Mouse (Mus musculus) myocyte (in vitro differentiated cells): Measurements from ENCODE around the gene Rbfox1.

ENCODE experiments used
- E2F4 ChIP-seq: IDR thresholded peaks from one replicate; pipeline ENCODE4 v1.6.1; 2011; ENCODE audit warnings: mild to moderate bottlenecking, control low read depth, moderate library complexity; ENCODE audit not compliant: insufficient read depth
- MAX ChIP-seq: IDR thresholded peaks from one replicate; pipeline ENCODE4 v1.6.1; 2011; ENCODE audit warnings: low read depth, mild to moderate bottlenecking, control low read depth
- MYOD1 ChIP-seq, 3 experiments: IDR thresholded peaks; one replicate each; pipeline ENCODE4 v1.6.1; 2011; ENCODE audit warnings: control low read depth in 2 of 3, low read depth in 2 of 3, mild to moderate bottlenecking in 2 of 3, moderate library complexity in 1 of 3; ENCODE audit not compliant: insufficient read length in 2 of 3, control insufficient read depth in 1 of 3
- MYOG ChIP-seq, 3 experiments: IDR thresholded peaks; one replicate each; pipeline ENCODE4 v1.6.1; 2011; ENCODE audit warnings: control low read depth in 2 of 3, low read depth in 2 of 3, mild to moderate bottlenecking in 2 of 3; ENCODE audit not compliant: insufficient read length in 2 of 3, control insufficient read depth in 1 of 3, insufficient read depth in 1 of 3
- POLR2A ChIP-seq: IDR thresholded peaks from one replicate; pipeline ENCODE4 v1.6.1; 2011; ENCODE audit warnings: low read depth, mild to moderate bottlenecking, control low read depth, moderate library complexity; ENCODE audit not compliant: insufficient read length
- POLR2AphosphoS2 ChIP-seq: IDR thresholded peaks from one replicate; pipeline ENCODE4 v1.6.1; 2011; ENCODE audit warnings: low read depth, control low read depth; ENCODE audit not compliant: insufficient read length
- TCF12 ChIP-seq: IDR thresholded peaks from one replicate; pipeline ENCODE4 v1.6.1; 2011; ENCODE audit warnings: mild to moderate bottlenecking, control low read depth; ENCODE audit not compliant: poor library complexity, insufficient read depth, severe bottlenecking
- USF1 ChIP-seq: IDR thresholded peaks from one replicate; pipeline ENCODE4 v1.6.1; 2011; ENCODE audit warnings: low read depth, mild to moderate bottlenecking, control low read depth, moderate library complexity

GRCm38 (mm10) chr16:6616526-6616925 lies 731.4 kb downstream of the Rbfox1 start:
- TF ChIP-seq MYOD1 (IDR thresholded peaks at IDR 0.05; ENCODE audit: control insufficient read depth in 1 of 3, insufficient read length in 2 of 3, low read depth in 2 of 3) = no peak
- no peak for TF ChIP-seq MYOG (IDR thresholded peaks at IDR 0.05; ENCODE audit: control insufficient read depth in 1 of 3, insufficient read depth in 1 of 3, insufficient read length in 2 of 3, low read depth in 2 of 3)
- TF ChIP-seq POLR2A = no peak
- TF ChIP-seq USF1 = no peak
- TF ChIP-seq MAX = no peak
- TF ChIP-seq TCF12 = no peak
- no peak for TF ChIP-seq POLR2AphosphoS2
- no peak for TF ChIP-seq E2F4
